Mouse (Mus musculus) brown adipose tissue, adult 24 weeks (tissue): ENCODE measurements around the gene Vmn1r18. TPM values are rescaled to one million over a fixed set of nuclear protein-coding genes. Genes with fewer than 3 reads are reported as not detected.
"Not testable (repeated sequence)": the region's sequence is repeated elsewhere in the genome, so short reads cannot be mapped to it uniquely, and the experiment has no call there.

ENCODE experiments used
- H3K27ac ChIP-seq: fragments of 200-500 bp; replicated peaks from 2 replicates; pipeline ENCODE4 v1.5.1; 2012; ENCODE audit warnings: low read depth, mild to moderate bottlenecking, low read length
- H3K4me1 ChIP-seq: fragments of 200-500 bp; 2 replicates; pipeline ENCODE4 v1.6.1; 2012; ENCODE audit warnings: low read length, mixed read lengths; ENCODE audit not compliant: control insufficient read depth, insufficient read depth, insufficient read length
- H3K4me3 ChIP-seq: fragments of 200-500 bp; 2 replicates; pipeline ENCODE4 v1.5.1; 2012; ENCODE audit warnings: low read depth, mild to moderate bottlenecking, low read length, moderate library complexity; ENCODE audit not compliant: insufficient read depth
- polyA plus RNA-seq: library from polyadenylated mRNA; stranded (reverse); fragments of >200 nt; gene quantifications from 2 replicates; pipeline ENCODE4 v1.2.4, GENCODE M21; 2012; ENCODE audit not compliant: missing spikeins, insufficient read depth, insufficient read length

The Vmn1r18 gene
- polyA plus RNA-seq, result not detected in 2 replicates

DNA sequence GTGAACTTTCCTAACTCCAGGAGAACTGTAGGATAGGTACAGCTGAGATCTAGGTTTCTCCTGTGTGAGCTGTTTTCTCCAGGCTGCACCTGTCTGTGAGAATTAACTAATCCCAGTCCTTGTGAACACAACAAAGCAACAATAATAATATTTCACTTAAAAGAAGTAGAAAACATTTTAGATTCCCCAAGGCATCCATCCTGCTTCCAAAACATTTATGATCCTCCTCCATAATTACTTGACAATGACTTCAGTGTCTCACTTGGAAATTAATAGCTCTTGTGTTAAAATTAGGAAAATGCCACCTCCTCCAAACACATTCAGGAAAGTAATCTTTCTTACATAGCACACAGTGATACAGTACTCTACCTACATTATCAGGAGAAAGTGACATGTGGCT, at the start of gene Vmn1r18:
Vmn1r18 (minus strand) TSS at position 101 of the 400 bp plus-strand sequence.
- Histone ChIP-seq H3K27ac (no peak within 1 kb of the TSS), H3K4me3 (no peak within 1 kb of the TSS), H3K4me1 (no peaks in the 10 kb centered on the region)

DNA sequence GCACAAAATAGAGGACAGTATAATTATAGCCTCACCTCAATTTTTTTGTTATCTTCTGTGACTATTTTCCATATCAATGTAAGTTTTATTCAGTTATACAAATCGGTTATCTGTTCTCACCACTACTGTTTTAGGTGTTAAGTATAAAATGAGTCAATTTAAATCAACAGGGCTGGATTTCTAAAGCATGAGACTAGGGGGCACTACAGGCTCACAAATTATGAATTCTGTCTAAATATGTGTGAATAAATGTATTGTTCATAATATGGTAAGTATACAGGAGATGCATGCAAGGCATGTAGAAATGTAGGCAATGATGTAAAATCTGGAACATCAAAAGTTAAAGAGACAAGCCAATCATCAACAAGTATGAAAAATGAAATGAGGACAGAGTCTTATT, 35.6 kb upstream of the Vmn1r18 start:
- Histone ChIP-seq H3K4me3 (no peak overlapping the region), H3K4me1 (no peaks in the 10 kb centered on the region), H3K27ac (no peak overlapping the region)

GRCm38 (mm10) chr6:57428630-57429029, 33.0 kb upstream of the Vmn1r18 start, which contains the start of gene Vmn1r20:
Gene Vmn1r20, plus strand, starts transcription at chr6:57428930.
- Histone ChIP-seq H3K27ac (no peak within 1 kb of the TSS), H3K4me1 (no peaks in the 10 kb centered on the region), H3K4me3 (no peak within 1 kb of the TSS)

DNA sequence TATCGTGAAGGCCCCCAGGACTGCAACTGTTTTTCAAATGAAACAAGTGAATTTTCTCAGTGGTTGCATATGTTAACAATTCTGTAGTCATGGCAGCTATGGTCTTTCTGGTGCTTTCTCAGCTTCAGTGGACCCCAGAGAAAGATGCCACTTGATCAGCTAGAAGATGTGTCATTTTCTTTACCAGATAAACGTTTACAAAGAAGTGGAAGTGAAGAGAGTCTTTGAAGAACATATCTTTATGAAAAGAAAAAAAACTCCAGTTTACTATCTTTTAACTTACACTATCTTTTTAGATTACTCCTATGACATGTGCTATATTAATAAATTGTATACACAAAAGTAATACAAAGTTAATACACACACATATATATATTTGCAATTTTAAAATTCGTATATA, 7.9 kb upstream of the Vmn1r18 start, which contains the start of gene Vmn1r19:
Vmn1r19 (plus strand) TSS at position 301 of the 400 bp plus-strand sequence.
- H3K4me3 ChIP-seq, H3K27ac ChIP-seq, H3K4me1 ChIP-seq: not testable (repeated sequence)

DNA sequence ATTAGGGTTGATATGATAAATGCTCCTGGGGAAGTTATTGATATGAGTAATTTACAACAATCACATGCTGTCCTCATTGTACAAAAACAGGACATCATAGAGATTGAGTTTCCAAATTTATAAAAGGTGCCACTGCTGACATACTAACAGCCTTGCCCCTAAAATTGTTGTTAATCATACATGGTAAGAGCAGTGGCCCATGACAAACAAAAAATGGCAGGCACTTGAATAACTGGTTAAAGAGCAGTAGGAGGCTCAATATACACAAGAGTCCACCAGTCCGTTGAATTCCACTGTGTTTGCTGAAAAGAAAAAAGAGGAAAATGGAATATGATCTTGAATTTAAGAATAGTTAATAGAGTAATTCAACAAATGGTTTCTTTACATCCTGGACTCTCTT, 28.1 kb downstream of the Vmn1r18 start:
- Histone ChIP-seq H3K27ac (no peak overlapping the region), H3K4me1 (no peaks in the 10 kb centered on the region)

GRCm38 (mm10) chr6:57365866-57366265, 29.7 kb downstream of the Vmn1r18 start:
- H3K4me1 ChIP-seq, H3K4me3 ChIP-seq, H3K27ac ChIP-seq: not testable (repeated sequence)

More for the DNA sequence above, 28.1 kb downstream of the Vmn1r18 start:
- H3K4me3 ChIP-seq, result no peak overlapping the region

- Histone ChIP-seq H3K27ac (no peak within 1 kb of the TSS), H3K4me1 (no peaks in the 10 kb centered on the region)
Measured at GRCm38 (mm10) chr6:57363627-57364026, 32.0 kb downstream of the Vmn1r18 start, which contains the start of gene Vmn1r17. Gene Vmn1r17, minus strand, starts transcription at chr6:57363727.

DNA sequence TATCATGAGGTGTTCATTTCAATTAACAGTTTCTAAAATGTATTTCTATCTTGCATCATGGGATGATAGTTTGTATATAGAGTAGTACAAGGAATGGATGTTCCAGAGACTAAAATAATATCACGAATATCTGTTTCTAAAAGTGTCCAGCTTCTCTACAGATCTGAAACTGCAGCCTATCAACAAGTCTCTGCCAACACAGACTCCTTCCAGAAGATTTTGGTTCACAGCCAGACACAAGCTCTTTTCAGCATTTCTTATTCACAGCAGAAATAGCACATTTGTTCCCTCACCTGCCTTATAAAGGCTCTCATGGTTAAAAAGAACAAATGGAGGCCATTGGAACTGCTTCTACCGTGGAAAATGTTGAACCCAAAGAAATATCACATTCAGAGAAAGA, 38.7 kb downstream of the Vmn1r18 start:
- no peak overlapping the region for H3K27ac ChIP-seq
- H3K4me3 ChIP-seq, result no peak overlapping the region
- no peaks in the 10 kb centered on the region for H3K4me1 ChIP-seq

More at GRCm38 (mm10) chr6:57363627-57364026, 32.0 kb downstream of the Vmn1r18 start, which contains the start of gene Vmn1r17:
- H3K4me3 ChIP-seq, result no peak within 1 kb of the TSS

- Histone ChIP-seq H3K4me3 (no peak within 1 kb of the TSS), H3K4me1 (no peaks in the 10 kb centered on the region)
Measured at GRCm38 (mm10) chr6:57329394-57329793, 66.2 kb downstream of the Vmn1r18 start, which contains the start of gene Vmn1r16. Gene Vmn1r16, minus strand, starts transcription at chr6:57329494.

More at GRCm38 (mm10) chr6:57329394-57329793, 66.2 kb downstream of the Vmn1r18 start, which contains the start of gene Vmn1r16:
- H3K27ac ChIP-seq, result no peak within 1 kb of the TSS

Other genes starting within 250 kb of the Vmn1r18 start
- gene Vmn1r12, start 238.9 kb downstream of the Vmn1r18 start, polyA plus RNA-seq, result not detected in 2 replicates
- 0.20 TPM in 1 of 2 replicates, not detected in the other for gene Vmn1r13, start 192.5 kb downstream of the Vmn1r18 start, polyA plus RNA-seq
- not detected in 2 replicates for gene Vmn1r14, start 164.1 kb downstream of the Vmn1r18 start, polyA plus RNA-seq
- not detected in 2 replicates for gene Vmn1r15, start 137.8 kb downstream of the Vmn1r18 start, polyA plus RNA-seq
- gene Vmn1r16, start 66.3 kb downstream of the Vmn1r18 start, polyA plus RNA-seq, result not detected in 2 replicates
- gene Vmn1r17, start 32.1 kb downstream of the Vmn1r18 start, polyA plus RNA-seq, result not detected in 2 replicates
- not detected in 2 replicates for gene Vmn1r19, start 8.0 kb upstream of the Vmn1r18 start, polyA plus RNA-seq
- gene Vmn1r20, start 33.1 kb upstream of the Vmn1r18 start, polyA plus RNA-seq, result not detected in 2 replicates
- 9.2 and 17.2 TPM in 2 replicates for gene Ppm1k, start 139.7 kb upstream of the Vmn1r18 start, polyA plus RNA-seq
- 2.5 and 3.1 TPM in 2 replicates for gene Herc6, start 185.2 kb upstream of the Vmn1r18 start, polyA plus RNA-seq